Mouse (Mus musculus) testis, adult 2 months (tissue): ENCODE measurements around the gene Slc7a14. TPM values are rescaled to one million over a fixed set of nuclear protein-coding genes. Genes with fewer than 3 reads are reported as not detected.

Experiments used
- H3K27ac ChIP-seq: fragments of 200-500 bp; 2 replicates; pipeline ENCODE4 v1.5.1; 2012; ENCODE audit warnings: low read depth, low read length; ENCODE audit not compliant: control insufficient read depth, insufficient read depth
- H3K27me3 ChIP-seq: fragments of 200-500 bp; 2 replicates; pipeline ENCODE4 v1.6.1; 2012; ENCODE audit warnings: mild to moderate bottlenecking, low read length, moderate library complexity; ENCODE audit not compliant: control insufficient read depth, insufficient read depth
- H3K36me3 ChIP-seq: fragments of 200-500 bp; 2 replicates; pipeline ENCODE4 v1.6.1; 2012; ENCODE audit warnings: mild to moderate bottlenecking, low read length; ENCODE audit not compliant: control insufficient read depth, insufficient read depth
- H3K4me1 ChIP-seq: fragments of 200-500 bp; 2 replicates; pipeline ENCODE4 v1.6.1; 2012; ENCODE audit warnings: low read length; ENCODE audit not compliant: control insufficient read depth, insufficient read depth
- H3K4me3 ChIP-seq: fragments of 200-500 bp; 2 replicates; pipeline ENCODE4 v1.5.1; 2012; ENCODE audit warnings: low read depth, mild to moderate bottlenecking, low read length, moderate library complexity, mixed read lengths; ENCODE audit not compliant: control insufficient read depth
- CTCF ChIP-seq: fragments of 200-500 bp; IDR thresholded peaks from 2 replicates; pipeline ENCODE4 v1.5.1; 2012; ENCODE audit warnings: low read depth, mild to moderate bottlenecking, inconsistent platforms, low read length, moderate library complexity; ENCODE audit not compliant: control insufficient read depth, insufficient read depth, insufficient replicate concordance
- POLR2A ChIP-seq: fragments of 200-500 bp; IDR thresholded peaks from 2 replicates; pipeline ENCODE4 v1.6.1; 2012; ENCODE audit warnings: low read depth, mild to moderate bottlenecking, inconsistent platforms, low read length, moderate library complexity; ENCODE audit not compliant: control insufficient read depth
- polyA plus RNA-seq: library from polyadenylated mRNA; depleted of rRNA; stranded (reverse); fragments of >200 nt; gene quantifications from 2 replicates; pipeline ENCODE4 v1.2.3, GENCODE M21; 2012

Slc7a14 gene
- polyA plus RNA-seq, 1 experiment, result 4.2 TPM

DNA sequence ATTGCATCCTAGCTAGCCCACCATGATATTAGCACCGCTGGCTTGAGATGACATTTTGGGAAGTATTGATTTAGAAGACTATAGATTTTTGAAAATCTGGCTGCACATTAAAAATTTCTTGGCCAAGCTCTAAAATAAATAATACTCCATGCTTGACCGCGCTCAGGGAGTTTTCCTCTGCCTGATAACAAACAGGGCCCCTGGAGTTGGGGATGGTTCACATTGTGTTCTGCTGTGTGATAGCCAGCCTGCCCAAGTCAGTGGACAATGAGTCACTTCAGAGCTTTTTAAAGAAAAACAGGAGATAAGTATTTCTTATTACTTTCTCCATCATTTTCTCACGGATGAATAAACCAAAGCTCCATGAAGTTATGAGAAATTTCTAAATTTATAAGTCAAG is 90.1 kb downstream of the Slc7a14 start:
- no peaks in the 10 kb centered on the region for H3K36me3 ChIP-seq
- no peak overlapping the region for H3K4me3 ChIP-seq
- no peaks in the 10 kb centered on the region for H3K27me3 ChIP-seq
- peaks cover 7% of the 10 kb centered on the region for H3K4me1 ChIP-seq
- H3K27ac ChIP-seq, result peak overlapping the region; percentile 79; the same call in 1 of the 2 replicates
- TF ChIP-seq CTCF, result no peak

DNA sequence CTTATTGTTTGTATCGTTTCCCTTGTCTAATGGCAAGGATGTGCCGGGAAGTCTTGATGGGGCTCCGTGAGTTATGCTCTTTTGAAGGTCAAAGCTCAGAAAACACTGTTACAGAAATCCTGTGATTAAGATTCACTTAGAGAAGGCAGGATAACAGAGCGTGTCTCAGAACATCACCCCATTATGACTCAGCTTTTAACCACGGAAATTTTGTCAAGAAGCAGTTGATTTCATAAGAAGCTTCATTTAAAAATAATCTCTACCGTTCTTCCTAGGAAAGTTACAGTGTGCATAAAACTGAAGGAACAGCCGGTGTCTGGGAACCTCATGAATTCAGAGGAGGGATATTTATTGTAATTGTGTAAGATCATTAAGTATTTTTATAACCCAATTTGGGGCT is 90.7 kb downstream of the Slc7a14 start:
- TF ChIP-seq POLR2A, result no peak
- TF ChIP-seq CTCF, result no peak
- Histone ChIP-seq H3K27ac (peak overlapping the region; percentile 77), H3K4me1 (peaks cover 7% of the 10 kb centered on the region)

DNA sequence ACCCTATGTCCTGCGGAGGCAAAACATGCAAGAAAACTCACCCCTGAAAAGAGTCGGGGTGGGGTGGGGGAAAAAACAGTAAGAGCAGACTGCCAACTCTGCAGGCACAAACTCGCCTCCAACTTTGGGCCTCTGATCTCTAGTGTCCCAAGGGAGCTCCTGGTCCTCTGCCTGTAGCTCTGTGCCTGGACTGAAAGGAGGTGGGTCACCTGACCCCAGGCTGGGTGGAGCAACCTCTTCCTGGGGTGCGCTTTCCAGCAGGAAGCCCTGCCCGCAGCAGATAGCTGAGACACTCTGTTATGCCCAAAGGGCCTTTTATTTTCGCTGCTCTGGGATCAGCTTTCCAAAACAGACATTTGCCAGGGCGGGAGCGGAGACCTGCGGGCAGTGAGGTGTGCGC is 92.7 kb downstream of the Slc7a14 start:
- Histone ChIP-seq H3K36me3 (no peaks in the 10 kb centered on the region), H3K4me3 (no peak overlapping the region), H3K27me3 (no peaks in the 10 kb centered on the region), H3K4me1 (peaks cover 7% of the 10 kb centered on the region), H3K27ac (peak overlapping the region; percentile 48; the same call in 1 of the 2 replicates)
- TF ChIP-seq CTCF, result no peak
- TF ChIP-seq POLR2A, result no peak

More for the DNA sequence above, 90.7 kb downstream of the Slc7a14 start:
- H3K36me3 ChIP-seq, result no peaks in the 10 kb centered on the region
- H3K4me3 ChIP-seq, result no peak overlapping the region
- H3K27me3 ChIP-seq, result no peaks in the 10 kb centered on the region

DNA sequence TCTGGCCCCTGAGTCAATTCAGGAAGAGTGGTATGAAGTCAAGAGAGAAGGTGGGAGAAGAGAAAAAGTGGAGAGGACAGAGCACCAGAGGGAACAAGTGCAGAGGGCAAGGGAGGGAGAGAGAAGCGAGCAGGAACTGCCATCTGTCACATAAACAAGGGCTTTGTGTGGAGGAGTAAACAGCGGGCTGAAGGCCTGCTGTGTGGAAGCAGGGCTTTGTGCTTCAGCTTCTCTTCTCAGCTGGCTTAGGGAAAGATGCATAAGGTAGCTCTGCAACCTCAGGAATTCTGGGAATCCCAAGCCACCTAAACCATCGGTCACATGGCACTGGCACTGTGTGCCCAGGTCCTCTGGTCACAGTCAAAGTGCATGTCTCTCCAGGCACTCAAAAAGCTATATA is 96.4 kb downstream of the Slc7a14 start:
- no peak overlapping the region for H3K27ac ChIP-seq

DNA sequence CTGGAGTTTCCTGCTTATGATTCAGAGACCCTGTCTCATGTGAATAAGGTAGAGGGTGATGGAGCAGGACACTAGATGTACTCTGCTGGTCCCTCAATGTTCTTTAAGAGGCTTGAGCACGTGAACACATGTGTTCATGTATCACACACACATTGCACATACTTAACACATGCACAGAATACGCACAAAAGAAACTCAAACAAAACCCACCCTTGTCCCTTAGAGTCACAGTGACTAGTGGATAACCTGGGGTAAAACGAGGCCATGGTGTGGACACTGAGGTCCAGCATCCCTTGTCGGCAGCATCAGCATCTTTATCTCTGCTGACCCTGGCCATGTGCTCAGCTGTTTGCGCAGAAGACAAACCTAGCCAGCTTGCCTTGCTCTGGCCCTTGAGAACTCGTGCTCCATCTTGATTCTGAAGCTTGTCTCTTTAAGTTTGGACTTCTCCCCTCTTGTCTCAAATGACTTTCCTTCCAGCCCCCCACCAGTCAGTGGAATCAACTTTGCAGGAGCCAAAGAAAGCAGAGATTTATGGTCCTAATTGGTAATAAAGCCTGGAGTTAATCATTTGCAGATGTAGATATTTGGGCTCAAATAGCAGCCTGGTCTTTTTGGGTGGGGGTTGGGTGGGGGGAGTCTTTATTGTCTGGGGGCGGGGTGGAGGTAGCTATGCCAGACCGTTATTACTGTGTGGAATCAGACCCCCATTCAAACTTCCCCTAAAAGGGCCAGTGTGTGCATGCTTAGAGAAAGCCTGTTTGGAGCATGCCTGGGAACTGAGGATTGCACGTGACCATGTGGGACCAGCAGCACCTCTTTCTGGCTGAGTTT is 97.8 kb downstream of the Slc7a14 start:
- H3K4me3 ChIP-seq, result no peak overlapping the region
- H3K4me1 ChIP-seq, result peaks cover 11% of the 10 kb centered on the region
- no peak for TF ChIP-seq CTCF
- TF ChIP-seq POLR2A, result no peak
- no peaks in the 10 kb centered on the region for H3K27me3 ChIP-seq
- no peak overlapping the region for H3K27ac ChIP-seq
- no peaks in the 10 kb centered on the region for H3K36me3 ChIP-seq

More for the DNA sequence above, 96.4 kb downstream of the Slc7a14 start:
- peaks cover 11% of the 10 kb centered on the region for H3K4me1 ChIP-seq
- TF ChIP-seq CTCF (no peak), POLR2A (no peak)
- no peaks in the 10 kb centered on the region for H3K27me3 ChIP-seq
- no peak overlapping the region for H3K4me3 ChIP-seq
- no peaks in the 10 kb centered on the region for H3K36me3 ChIP-seq

DNA sequence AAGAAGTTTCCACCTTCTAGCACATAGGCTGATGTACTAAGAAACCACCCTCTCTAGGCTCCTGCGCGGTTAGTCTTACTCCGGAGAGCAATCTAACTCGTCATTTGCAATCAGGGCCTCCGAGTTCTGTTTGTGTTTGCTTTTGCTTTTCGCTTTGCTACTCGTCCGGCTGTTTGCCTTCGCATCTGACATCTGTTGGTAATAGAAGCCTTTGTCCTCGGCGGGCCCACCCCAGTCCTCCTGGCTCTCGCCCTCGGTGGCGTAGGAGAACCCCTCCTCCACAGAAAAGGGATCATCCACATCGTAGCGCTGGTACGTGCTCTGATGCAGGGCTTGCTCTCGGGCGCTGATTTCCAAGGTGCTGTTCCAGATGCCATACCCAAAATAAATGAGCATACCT is 101.2 kb downstream of the Slc7a14 start:
- Histone ChIP-seq H3K36me3 (no peaks in the 10 kb centered on the region), H3K27me3 (no peaks in the 10 kb centered on the region), H3K27ac (0 out of 2 replicates have a peak overlapping the region, but pooled peaks have one; percentile 10), H3K4me3 (no peak overlapping the region), H3K4me1 (peaks cover 9% of the 10 kb centered on the region)
- TF ChIP-seq POLR2A (no peak), CTCF (no peak)

DNA sequence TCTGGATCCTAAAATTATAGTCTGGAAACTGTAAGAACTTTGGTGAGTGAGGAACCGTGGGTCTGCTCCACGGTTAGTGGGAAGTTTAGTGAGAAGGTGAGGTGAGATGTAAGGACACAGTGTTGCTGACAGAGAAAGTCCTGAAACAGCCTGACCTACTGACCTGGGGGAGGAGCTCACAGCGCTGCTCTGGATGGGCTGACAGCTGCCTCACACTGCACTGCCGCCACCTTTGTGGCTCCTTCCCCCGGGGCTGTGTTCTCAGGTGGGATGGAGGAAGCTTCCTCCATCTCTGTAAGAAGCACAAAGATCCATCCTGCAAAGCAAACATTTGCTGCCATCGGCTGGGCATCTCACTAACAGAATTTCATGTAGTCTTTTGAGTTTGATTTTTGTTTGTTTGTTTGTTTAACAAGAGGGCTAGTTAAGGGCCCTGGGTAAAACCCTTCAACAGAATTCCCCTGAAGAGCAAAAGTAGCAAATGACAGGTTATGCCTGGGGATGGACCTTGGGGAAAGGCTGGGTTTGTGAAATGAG is 101.7 kb downstream of the Slc7a14 start:
- Histone ChIP-seq H3K4me3 (no peak overlapping the region), H3K36me3 (no peaks in the 10 kb centered on the region), H3K4me1 (peaks cover 9% of the 10 kb centered on the region), H3K27me3 (no peaks in the 10 kb centered on the region), H3K27ac (0 out of 2 replicates have a peak overlapping the region, but pooled peaks have one; percentile 10)
- TF ChIP-seq POLR2A (no peak), CTCF (no peak)
